Mouse (Mus musculus): ENCODE measurements at regions not wholly inside any gene's neighbourhood (a gene's known extent, or its start where the extent isn't known, plus 50 kb on each side); places are given as distances from the start of the nearest gene placed in this dataset.
"Not testable (repeated sequence)": the region's sequence is repeated elsewhere in the genome, so short reads cannot be mapped to it uniquely, and the experiment has no call there.

GRCm38 (mm10) chr10:26577087-26577486 lies 176.1 kb upstream of the Arhgap18 start:
- no peak for DNase-seq (ENCODE audit: low spot score)

GRCm38 (mm10) chr10:26585106-26585505 lies 168.1 kb upstream of the Arhgap18 start:
- no peak for DNase-seq (ENCODE audit: low spot score)

GRCm38 (mm10) chr10:26607081-26607480 lies 146.1 kb upstream of the Arhgap18 start:
- not testable (repeated sequence) for DNase-seq (ENCODE audit: low spot score)

GRCm38 (mm10) chr10:26611246-26611645 lies 142.0 kb upstream of the Arhgap18 start:
- DNase-seq (ENCODE audit: low spot score), result no peak

GRCm38 (mm10) chr10:26630196-26630760 lies 122.9 kb upstream of the Arhgap18 start:
- DNase-seq (ENCODE audit: low spot score), result no peak

- no peak for DNase-seq (ENCODE audit: low spot score)
Measured at GRCm38 (mm10) chr10:26632266-26632665, 121.0 kb upstream of the Arhgap18 start.

GRCm38 (mm10) chr10:26637459-26637858 lies 115.8 kb upstream of the Arhgap18 start:
- no peak for DNase-seq (ENCODE audit: low spot score)

- DNase-seq (ENCODE audit: low spot score), result no peak
Measured at GRCm38 (mm10) chr10:26638056-26638455, 115.2 kb upstream of the Arhgap18 start.

GRCm38 (mm10) chr10:26639118-26639517 lies 114.1 kb upstream of the Arhgap18 start:
- DNase-seq (ENCODE audit: low spot score), result no peak

GRCm38 (mm10) chr10:26653103-26653502 lies 100.1 kb upstream of the Arhgap18 start:
- DNase-seq (ENCODE audit: low spot score), result no peak

- DNase-seq (ENCODE audit: low spot score), result no peak
Measured at GRCm38 (mm10) chr10:26664270-26664669, 89.0 kb upstream of the Arhgap18 start.

- no peak for DNase-seq (ENCODE audit: low spot score)
Measured at GRCm38 (mm10) chr10:26679500-26680227, 73.6 kb upstream of the Arhgap18 start.

GRCm38 (mm10) chr10:26694761-26695160 lies 58.5 kb upstream of the Arhgap18 start:
- no peak for DNase-seq (ENCODE audit: low spot score)

GRCm38 (mm10) chr10:26695212-26695933 lies 57.8 kb upstream of the Arhgap18 start:
- peak; percentile 70 for DNase-seq (ENCODE audit: low spot score)
